Mouse (Mus musculus) ZHBTc4 (cell line): ENCODE results near the gene Pam.
A peak's percentile ranks its signal among the peaks of the same experiment; 100 is the strongest.

Experiments
- DNase-seq: peaks from one replicate; pipeline ENCODE4 v3.0.0-alpha.2; 2011; ENCODE audit warnings: low read depth, low spot score

The Pam gene

GRCm38 (mm10) chr1:97834354-97834822 lies 261.1 kb downstream of the Pam start:
- no peak for DNase-seq

GRCm38 (mm10) chr1:97833466-97834353 lies 261.7 kb downstream of the Pam start:
- no peak for DNase-seq

GRCm38 (mm10) chr1:97828087-97828486 lies 267.4 kb downstream of the Pam start:
- DNase-seq: no peak

- no peak for DNase-seq
Observed at GRCm38 (mm10) chr1:97827566-97827965, 267.9 kb downstream of the Pam start.

GRCm38 (mm10) chr1:97822904-97823303 lies 272.5 kb downstream of the Pam start:
- no peak for DNase-seq

GRCm38 (mm10) chr1:97822203-97822602 lies 273.2 kb downstream of the Pam start:
- no peak for DNase-seq

- no peak for DNase-seq
Observed at GRCm38 (mm10) chr1:97821282-97821681, 274.2 kb downstream of the Pam start.

- DNase-seq: no peak
Observed at GRCm38 (mm10) chr1:97809255-97809912, 286.1 kb downstream of the Pam start.

- DNase-seq: no peak
Observed at GRCm38 (mm10) chr1:97804520-97804919, 290.9 kb downstream of the Pam start.

- DNase-seq: no peak
Observed at GRCm38 (mm10) chr1:97802207-97802902, 293.1 kb downstream of the Pam start.

- no peak for DNase-seq
Observed at GRCm38 (mm10) chr1:97795936-97796335, 299.5 kb downstream of the Pam start.

- peak; percentile 75 for DNase-seq
Observed at GRCm38 (mm10) chr1:97794110-97794509, 301.3 kb downstream of the Pam start.

- DNase-seq: no peak
Observed at GRCm38 (mm10) chr1:97788490-97788889, 307.0 kb downstream of the Pam start.

- DNase-seq: no peak
Observed at GRCm38 (mm10) chr1:97787674-97788073, 307.8 kb downstream of the Pam start.

GRCm38 (mm10) chr1:97785685-97786393 lies 309.6 kb downstream of the Pam start:
- DNase-seq: no peak

GRCm38 (mm10) chr1:97784928-97785327 lies 310.5 kb downstream of the Pam start:
- no peak for DNase-seq

GRCm38 (mm10) chr1:97781674-97782073 lies 313.8 kb downstream of the Pam start:
- DNase-seq: no peak

GRCm38 (mm10) chr1:97773973-97774372 lies 321.5 kb downstream of the Pam start:
- DNase-seq: no peak

GRCm38 (mm10) chr1:97773362-97773761 lies 322.1 kb downstream of the Pam start:
- no peak for DNase-seq

- DNase-seq: no peak
Observed at GRCm38 (mm10) chr1:97771727-97772126, 323.7 kb downstream of the Pam start.

- DNase-seq: no peak
Observed at GRCm38 (mm10) chr1:97771118-97771517, 324.3 kb downstream of the Pam start.
